Mouse (Mus musculus) splenic B cell, adult 2 months (primary cell): ENCODE data around the gene Fam131b.

Source experiments
- DNase-seq: peaks from one replicate; pipeline ENCODE4 v3.0.0-alpha.2; 2011; ENCODE audit warnings: low read depth, low spot score
- H3K27me3 ChIP-seq: 2 replicates; pipeline ENCODE4 v1.6.1; 2012; ENCODE audit warnings: mild to moderate bottlenecking, low read length, moderate library complexity, mixed read lengths; ENCODE audit not compliant: control insufficient read depth, poor library complexity, insufficient read depth, severe bottlenecking
- H3K36me3 ChIP-seq: 2 replicates; pipeline ENCODE4 v1.6.1; 2012; ENCODE audit warnings: mild to moderate bottlenecking, low read length, moderate library complexity, mixed read lengths; ENCODE audit not compliant: control insufficient read depth, poor library complexity, insufficient read depth, severe bottlenecking

The Fam131b gene

DNA sequence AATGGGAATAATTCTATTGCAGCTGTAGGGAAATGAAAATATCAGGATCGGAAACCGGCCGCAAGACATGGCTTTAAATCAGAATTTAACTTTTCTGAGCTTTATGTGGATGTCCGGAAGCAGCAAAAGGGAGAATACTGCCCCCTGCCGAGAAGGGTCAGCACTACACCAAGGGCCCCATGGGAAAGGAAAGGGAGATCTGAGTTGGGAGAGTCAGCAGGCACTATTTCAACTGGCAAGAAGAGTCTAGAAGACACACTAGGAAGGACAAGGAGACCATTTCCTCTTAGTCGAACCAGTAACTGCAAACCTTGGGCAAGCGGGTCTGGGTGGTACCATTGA lies 796 bp upstream of the Fam131b start:
- H3K36me3 ChIP-seq = no peaks in the 10 kb centered on the region
- peaks cover 4% of the 10 kb centered on the region; the same call in 1 of the 2 replicates for H3K27me3 ChIP-seq
- peak; percentile 83 for DNase-seq

DNA sequence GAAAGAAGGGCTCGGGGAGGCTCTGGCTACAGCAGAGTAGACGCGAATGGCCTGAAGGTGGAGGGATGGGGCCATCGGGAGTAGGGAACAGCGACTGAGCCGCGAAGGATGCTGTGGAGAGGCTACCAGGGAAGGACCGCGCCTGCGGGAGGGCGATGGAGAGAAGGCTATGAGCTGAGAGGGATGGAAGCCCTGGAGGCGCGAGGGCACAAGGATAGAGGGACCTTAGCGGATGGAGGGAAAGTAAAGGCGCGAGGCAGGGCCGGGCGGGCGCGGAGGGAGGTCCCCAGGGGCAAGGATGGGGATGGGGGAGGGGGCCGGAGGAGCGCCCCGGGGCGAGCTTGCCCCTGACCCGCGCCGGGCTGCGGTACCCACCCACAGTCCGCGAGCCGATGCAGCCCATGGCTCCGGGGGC lies 369 bp downstream of the Fam131b start:
- DNase-seq = no peak

DNA sequence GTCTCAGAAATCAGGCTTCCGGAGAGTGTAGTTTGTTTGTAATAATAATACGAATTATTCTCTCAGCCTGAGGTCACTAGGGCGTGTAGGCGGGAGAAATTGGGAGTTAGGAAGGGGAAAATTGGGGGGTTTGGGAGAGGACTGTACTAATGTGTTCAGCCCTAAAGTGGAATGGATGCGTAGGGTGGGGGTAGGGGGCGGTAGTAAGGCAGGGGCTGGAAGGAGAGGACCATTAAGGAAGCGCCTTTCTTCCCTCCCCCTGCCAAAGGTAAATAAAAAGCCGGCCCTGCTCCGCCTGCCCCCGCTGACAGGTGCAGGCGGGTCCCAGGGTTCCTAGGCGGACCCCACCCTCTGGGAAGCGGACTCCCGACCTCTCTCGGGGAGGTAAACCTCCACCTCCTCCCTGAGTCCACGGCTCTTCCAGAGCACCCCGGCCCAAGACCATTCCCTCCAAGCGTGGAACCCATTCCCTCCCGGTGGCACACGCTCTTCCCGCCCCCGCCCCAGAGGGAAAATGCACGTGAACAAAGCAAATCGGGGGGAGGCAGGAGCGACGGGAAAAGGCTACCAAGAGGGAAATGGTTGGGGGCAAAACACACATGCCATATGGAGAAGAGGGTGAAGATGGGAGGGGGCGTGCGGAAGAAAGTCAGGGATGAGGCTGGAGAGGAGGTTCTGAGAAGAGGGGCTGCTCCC lies 924 bp downstream of the Fam131b start:
- no peaks in the 10 kb centered on the region for H3K36me3 ChIP-seq
- peaks cover 4% of the 10 kb centered on the region; the same call in 1 of the 2 replicates for H3K27me3 ChIP-seq
- no peak for DNase-seq

More for the DNA sequence above, 369 bp downstream of the Fam131b start:
- peaks cover 4% of the 10 kb centered on the region; the same call in 1 of the 2 replicates for H3K27me3 ChIP-seq
- no peaks in the 10 kb centered on the region for H3K36me3 ChIP-seq

GRCm38 (mm10) chr6:42318293-42318692 lies 6.2 kb downstream of the Fam131b start:
- Histone ChIP-seq H3K36me3 (no peaks in the 10 kb centered on the region), H3K27me3 (no peaks in the 10 kb centered on the region)
- no peak for DNase-seq

- peak; percentile 17 for DNase-seq
- Histone ChIP-seq H3K36me3 (no peaks in the 10 kb centered on the region), H3K27me3 (no peaks in the 10 kb centered on the region)
Measured at GRCm38 (mm10) chr6:42310427-42311053, 13.9 kb downstream of the Fam131b start.

- H3K36me3 ChIP-seq = no peaks in the 10 kb centered on the region
- no peak for DNase-seq
- no peaks in the 10 kb centered on the region for H3K27me3 ChIP-seq
Measured at GRCm38 (mm10) chr6:42309816-42310378, 14.5 kb downstream of the Fam131b start.

DNA sequence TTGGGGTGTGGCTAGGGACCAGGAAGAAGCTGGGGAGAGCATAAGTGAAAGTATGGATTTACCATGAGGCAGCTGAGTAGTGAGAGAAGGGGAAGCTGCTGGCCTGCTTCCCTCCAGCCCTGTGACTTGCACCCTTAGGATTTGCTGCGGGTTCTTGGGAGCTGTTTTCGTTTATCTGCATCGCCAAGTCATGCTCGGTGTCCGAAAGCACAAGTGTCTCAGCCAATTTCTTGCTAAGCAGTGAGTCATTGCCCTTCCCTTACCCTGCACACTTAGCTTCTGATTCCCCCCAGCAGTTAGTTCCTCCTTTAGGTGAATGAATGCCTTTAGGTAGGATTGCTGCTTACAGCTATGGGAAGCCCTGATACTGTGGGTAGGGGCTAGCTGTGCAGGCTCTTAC lies 25.1 kb downstream of the Fam131b start:
- no peak for DNase-seq
- Histone ChIP-seq H3K36me3 (no peaks in the 10 kb centered on the region), H3K27me3 (no peaks in the 10 kb centered on the region)

GRCm38 (mm10) chr6:42295549-42296094 lies 28.8 kb downstream of the Fam131b start:
- no peak for DNase-seq
- no peaks in the 10 kb centered on the region for H3K36me3 ChIP-seq
- no peaks in the 10 kb centered on the region for H3K27me3 ChIP-seq

DNA sequence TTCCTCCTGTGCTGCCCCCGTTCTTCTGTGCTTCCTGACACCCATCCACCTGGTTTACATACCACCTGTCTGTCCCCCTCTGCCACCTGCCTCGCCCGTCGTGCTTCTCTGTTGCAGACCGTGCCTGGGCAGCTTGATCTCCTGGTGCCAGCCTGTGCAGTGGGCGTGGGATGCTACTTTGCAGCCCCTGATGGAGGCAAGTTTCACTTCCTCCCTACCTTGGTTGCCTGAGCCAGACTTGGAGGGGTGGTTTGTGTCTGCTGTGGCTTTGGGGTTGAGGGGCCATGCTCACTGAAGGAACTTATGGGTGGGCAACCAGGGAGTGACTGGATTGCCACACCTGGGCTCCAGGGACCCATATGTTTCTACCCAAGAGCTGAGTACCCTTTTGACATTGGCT lies 31.1 kb downstream of the Fam131b start:
- H3K27me3 ChIP-seq = no peaks in the 10 kb centered on the region
- DNase-seq = peak; percentile 73

DNA sequence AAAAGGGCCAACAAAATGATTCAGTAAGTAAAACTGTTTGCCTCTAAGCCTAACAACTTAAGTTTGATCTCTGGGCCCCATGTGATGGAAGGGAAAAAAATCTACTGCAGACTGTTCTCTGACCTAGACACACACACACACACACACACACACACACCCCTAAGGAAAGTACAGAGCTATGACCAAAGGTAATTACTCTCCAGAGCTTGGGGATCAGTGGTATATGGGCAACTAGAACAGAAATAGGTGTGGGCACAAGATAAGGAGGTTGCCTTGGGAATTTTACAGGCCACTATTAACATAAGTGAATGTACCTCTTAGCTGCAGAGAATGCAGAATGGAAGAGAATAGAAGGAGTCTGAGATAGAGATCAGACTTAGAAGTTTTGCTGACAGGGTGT lies 36.9 kb downstream of the Fam131b start:
- no peak for DNase-seq
- Histone ChIP-seq H3K36me3 (0 out of 2 replicates have a peak, but pooled peaks cover under 1% of the 10 kb centered on the region), H3K27me3 (no peaks in the 10 kb centered on the region)

More for the DNA sequence above, 31.1 kb downstream of the Fam131b start:
- H3K36me3 ChIP-seq = no peaks in the 10 kb centered on the region

DNA sequence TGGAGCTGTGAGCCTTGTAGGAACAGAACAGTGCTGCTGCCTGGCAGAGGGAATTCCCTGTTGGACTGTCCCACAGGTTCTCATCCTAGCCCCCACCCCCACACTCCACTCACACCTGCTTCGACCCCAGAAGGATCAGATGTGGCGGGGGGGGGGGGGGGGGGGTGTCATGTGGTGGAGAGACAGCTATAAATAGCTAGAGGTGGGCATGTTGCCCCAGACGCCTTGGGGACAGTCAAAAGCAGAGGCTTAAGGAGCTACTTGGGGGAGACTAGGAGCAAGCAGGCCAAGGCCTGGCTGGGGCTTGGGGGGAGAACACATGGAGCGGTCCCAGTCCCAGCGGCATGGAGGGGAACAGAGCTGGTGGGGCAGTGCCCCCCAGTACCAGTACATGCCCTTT lies 38.0 kb downstream of the Fam131b start, which contains the start of gene Clcn1:
Gene Clcn1 (plus strand): TSS at position 238 of the 400 bp plus-strand sequence.
- Histone ChIP-seq H3K27me3 (no peaks in the 10 kb centered on the region), H3K36me3 (0 out of 2 replicates have a peak, but pooled peaks cover 2% of the 10 kb centered on the region)
- no peak for DNase-seq

- Histone ChIP-seq H3K36me3 (peaks cover 12% of the 10 kb centered on the region; the same call in 1 of the 2 replicates), H3K27me3 (no peaks in the 10 kb centered on the region)
- no peak for DNase-seq
Measured at GRCm38 (mm10) chr6:42282865-42283528, 41.4 kb downstream of the Fam131b start.

- DNase-seq = no peak
- Histone ChIP-seq H3K36me3 (peaks cover 34% of the 10 kb centered on the region), H3K27me3 (no peaks in the 10 kb centered on the region)
Measured at GRCm38 (mm10) chr6:42276151-42276550, 48.3 kb downstream of the Fam131b start.

DNA sequence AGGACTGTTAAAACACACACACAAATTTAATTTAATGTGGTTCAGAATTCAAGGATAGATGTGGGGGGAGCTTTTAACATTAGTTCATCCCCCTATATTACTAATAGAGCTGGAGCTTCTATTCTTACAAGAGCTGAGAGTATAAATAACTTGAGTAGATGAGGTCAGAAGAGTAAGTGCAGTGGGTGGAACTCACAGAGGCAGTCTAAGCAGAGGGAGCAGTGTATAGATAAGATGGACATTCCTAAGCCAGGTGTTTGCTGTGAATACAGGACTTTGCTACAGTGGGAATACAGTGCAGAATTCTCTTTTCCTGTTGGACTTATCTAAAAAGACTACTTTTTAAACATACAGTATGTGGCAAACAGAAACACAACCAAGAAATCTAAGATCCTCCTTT lies 53.6 kb downstream of the Fam131b start:
- DNase-seq = no peak
- H3K36me3 ChIP-seq = peaks cover 24% of the 10 kb centered on the region; the same call in 1 of the 2 replicates
- no peaks in the 10 kb centered on the region for H3K27me3 ChIP-seq
